Mouse (Mus musculus) heart, postnatal 10 days (tissue): ENCODE measurements at regions not wholly inside any gene's neighbourhood (a gene's known extent, or its start where the extent isn't known, plus 50 kb on each side); places are given as distances from the start of the nearest gene placed in this dataset.

Source experiments
- DNase-seq, 2 experiments: peaks; one replicate each; pipeline ENCODE4 v3.0.0; 2021
- intact Hi-C: fragments of 180-260 bp; cut with DNase I; formaldehyde crosslinking; loops from one replicate; pipeline ENCODE4 v1.15.1; 2025

- intact Hi-C loops: loop anchor here (5.0 kb wide), 1 partner anchor 77 kb away; no protein-coding TSS in a partner anchor
- no peak for DNase-seq
Observed at GRCm38 (mm10) chr14:102884539-102885239, 97.7 kb downstream of the Kctd12 start.

DNA sequence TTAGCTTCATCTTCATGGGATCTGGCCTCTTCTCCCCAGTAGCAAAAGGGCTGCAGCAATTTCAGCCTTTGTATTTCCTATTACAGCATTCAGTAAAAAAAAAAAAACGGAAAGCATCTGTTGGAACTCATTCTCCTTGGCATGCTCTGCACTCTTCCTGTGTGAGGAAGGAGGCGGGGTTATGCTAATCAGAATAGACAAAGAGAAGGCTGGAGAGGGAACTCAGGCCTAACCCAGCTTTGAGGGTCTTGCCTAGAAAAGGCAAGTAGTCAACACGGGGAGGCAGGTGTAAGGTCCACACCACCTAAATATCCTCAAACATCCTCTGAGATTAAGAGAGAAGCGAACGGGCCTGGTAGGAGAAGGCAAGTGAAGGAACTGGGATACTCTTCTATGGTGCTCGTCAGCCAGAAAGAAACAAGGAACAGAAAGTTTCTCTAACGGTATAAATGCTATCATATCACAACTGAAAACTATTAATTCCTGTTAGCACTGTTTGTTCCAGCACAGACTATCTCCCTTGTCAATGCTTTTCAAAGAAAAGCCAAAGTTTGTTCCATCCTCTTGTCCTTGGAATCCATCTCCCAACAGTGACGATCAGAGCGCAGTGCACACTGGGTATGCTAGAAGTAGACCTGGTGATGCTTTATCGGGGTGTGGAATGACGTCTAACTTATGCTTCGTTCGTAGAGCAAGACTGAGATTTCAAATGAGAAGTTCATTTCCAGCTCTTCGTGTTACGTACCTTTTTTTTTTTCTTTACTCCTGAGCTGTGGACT is 98.9 kb downstream of the Kctd12 start:
- DNase-seq: peak; percentile 58 to 71
- intact Hi-C loops: loop anchor here (2.0 to 5.0 kb wide), 2 partner anchors 76 to 97 kb away; no protein-coding TSS in a partner anchor

- DNase-seq: no peak
- intact Hi-C loops: loop anchor here (2.0 to 5.0 kb wide), 2 partner anchors 75 to 99 kb away; no protein-coding TSS in a partner anchor
Observed at GRCm38 (mm10) chr14:102882281-102882680, 100.2 kb downstream of the Kctd12 start.

GRCm38 (mm10) chr14:102880658-102881083 is 101.8 kb downstream of the Kctd12 start:
- peak in 1 of 2 experiments; percentile 16 for DNase-seq
- intact Hi-C loops: loop anchor here (5.0 kb wide), 1 partner anchor 73 kb away; no protein-coding TSS in a partner anchor

GRCm38 (mm10) chr14:102878572-102878971 is 103.9 kb downstream of the Kctd12 start:
- intact Hi-C loops: no loop called here
- no peak for DNase-seq

GRCm38 (mm10) chr14:102868160-102868559 is 114.3 kb downstream of the Kctd12 start:
- no peak for DNase-seq
- intact Hi-C loops: no loop called here

- no peak for DNase-seq
- intact Hi-C loops: no loop called here
Observed at GRCm38 (mm10) chr14:102867697-102868096, 114.7 kb downstream of the Kctd12 start.

- no peak for DNase-seq
- intact Hi-C loops: no loop called here
Observed at GRCm38 (mm10) chr14:102866511-102866910, 115.9 kb downstream of the Kctd12 start.

GRCm38 (mm10) chr14:102861694-102862093 is 120.7 kb downstream of the Kctd12 start:
- intact Hi-C loops: no loop called here
- DNase-seq: no peak

DNA sequence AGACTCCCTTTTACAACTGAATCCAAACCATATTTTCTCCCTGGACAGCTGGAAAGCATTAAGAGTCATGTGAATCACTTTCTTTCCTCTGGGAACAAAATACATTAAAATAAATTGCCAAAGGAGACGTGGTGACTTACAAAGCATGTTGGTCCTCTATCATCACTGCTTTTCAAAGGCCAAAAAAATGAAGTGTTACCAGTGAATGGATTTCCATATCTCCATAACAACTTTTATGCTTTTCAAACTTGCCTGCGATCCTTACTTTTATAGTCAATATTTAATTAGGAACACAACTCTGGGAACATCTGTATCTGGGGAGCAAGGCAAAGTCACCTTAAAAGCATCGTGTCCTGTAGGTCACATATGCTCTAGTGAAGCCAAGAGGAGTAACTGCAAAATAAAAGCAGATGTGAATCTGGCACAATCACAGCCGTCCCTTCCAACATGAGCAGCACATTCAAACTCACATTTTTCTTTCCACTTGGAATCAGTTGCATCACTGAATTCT is 123.0 kb downstream of the Kctd12 start:
- peak; percentile 48 to 64 for DNase-seq
- intact Hi-C loops: no loop called here

DNA sequence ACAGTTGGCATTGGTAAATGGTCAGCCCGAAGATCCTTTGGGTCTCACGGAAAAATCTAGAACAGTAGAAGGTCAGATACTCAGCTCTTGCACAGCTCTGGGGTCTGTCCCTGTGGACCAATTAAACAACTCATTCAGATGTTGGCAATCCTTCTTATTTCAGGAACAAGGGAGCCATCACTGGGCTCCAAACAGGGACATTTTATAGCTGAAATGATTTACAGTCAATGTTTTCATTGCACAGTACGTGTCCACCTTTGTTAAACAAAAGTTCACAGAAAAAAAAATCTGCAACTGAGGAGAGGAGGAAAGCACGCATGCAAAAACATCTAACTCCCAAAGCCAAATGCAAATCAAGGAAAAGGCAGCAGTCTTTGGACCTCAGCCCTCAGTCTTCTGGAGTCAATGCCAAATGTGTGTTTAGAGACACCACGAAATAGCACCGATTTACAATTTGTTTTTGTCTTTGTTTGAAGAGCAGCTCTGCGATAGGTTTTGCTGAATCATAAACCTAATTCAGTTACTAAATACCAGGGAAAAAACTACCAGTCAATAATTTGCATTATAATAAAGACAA is 127.1 kb downstream of the Kctd12 start:
- intact Hi-C loops: no loop called here
- DNase-seq: no peak

- DNase-seq: no peak
- intact Hi-C loops: no loop called here
Observed at GRCm38 (mm10) chr14:102843700-102844099, 138.7 kb downstream of the Kctd12 start.

DNA sequence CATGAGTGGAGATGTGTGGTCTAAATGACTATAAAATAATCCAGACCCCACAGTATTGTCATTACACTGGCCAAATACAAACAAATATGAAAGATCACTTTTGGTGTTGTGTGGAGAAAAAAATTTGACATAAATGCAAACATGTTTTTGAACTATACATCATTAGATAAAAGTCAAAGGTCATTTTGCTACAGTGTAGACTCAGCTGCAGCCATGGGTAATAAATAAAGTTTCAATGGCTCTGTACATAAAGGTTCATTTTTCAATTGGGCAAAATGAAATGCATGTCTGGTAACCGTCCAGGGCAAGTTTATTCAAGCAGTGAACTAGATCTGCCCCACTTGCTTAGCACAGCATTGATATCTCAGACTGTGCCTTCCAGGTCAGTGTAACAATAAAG is 144.8 kb downstream of the Kctd12 start:
- intact Hi-C loops: no loop called here
- DNase-seq: no peak

DNA sequence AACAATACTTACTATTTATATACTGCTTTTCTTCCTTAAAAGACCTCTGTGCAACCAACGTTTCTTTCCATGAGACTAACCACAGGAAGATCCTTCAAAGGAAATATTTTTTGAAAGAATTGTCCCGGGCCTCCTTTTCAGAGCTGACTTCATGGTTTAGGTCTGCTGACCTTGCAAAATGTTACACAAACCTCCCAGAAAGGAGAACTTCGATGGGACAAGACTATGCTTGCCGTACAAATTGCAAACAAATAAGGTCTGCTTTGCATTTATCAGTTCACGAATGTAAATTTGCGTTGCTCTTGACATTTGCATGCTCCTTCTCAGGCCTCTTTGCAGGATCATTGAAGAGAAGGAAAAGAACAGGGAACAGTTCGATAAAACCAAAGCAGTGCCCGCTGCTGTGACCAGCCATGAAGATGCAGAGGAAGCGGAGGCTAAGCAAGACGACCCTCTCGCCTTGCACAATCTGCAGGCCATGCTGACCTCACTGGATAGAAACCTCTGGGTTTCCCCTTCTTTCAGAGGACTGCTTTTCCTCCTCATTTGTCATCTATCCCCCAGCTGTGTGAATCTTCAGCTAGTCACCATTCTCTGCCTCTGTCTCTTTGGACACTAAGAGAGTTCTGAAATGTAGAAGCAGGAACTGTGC is 147.2 kb downstream of the Kctd12 start:
- no peak for DNase-seq
- intact Hi-C loops: no loop called here

DNA sequence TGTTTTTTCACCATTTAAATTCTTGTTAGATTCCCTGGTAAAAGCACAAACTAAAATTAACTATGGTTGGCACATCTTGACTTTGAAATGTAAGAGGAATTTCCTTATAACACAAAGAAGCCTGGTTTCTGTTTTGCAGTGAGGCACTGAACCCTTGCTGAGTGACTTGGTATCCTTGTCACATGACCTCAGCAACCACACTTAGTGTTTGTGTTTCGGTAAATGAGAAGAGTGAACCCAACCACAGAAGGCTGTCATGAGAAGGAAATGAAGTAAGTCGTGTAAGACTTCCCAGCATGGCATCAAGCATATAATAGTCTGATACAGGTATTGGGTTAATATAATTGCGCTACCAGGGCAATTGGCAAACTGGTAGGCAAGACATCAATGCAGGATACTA is 154.0 kb downstream of the Kctd12 start:
- intact Hi-C loops: loop anchor here (5.0 kb wide), 1 partner anchor 144 kb away; no protein-coding TSS in a partner anchor
- no peak for DNase-seq

DNA sequence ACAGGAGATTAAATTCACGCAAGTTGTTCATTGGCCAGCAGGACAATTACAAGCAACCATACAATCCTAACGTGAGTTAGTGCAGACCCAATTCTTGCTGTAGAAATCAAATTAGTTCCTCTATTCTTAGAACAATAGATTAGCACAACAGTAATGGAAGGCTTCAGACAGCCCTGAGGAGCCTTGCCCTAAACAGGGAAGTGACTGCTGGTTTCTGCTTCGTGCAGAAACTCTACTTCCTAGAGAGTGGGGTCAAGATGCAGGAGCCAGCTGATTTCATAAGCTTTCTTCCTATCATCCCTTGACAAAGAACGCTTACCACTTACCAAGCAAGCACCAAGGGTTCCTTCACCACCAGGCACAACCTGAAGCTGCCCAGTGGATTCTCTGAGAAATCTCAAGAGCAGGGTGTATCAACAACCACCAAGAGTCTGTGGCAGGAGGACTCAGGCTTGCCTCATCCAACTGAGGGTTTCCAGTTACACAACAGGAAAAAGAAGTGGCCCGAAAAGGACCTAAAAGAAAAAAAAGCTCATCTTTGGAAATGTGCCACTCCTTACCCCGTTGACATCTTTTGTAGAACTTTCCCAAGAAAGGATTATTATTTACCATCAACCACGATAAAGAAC is 154.6 kb downstream of the Kctd12 start:
- no peak for DNase-seq

DNA sequence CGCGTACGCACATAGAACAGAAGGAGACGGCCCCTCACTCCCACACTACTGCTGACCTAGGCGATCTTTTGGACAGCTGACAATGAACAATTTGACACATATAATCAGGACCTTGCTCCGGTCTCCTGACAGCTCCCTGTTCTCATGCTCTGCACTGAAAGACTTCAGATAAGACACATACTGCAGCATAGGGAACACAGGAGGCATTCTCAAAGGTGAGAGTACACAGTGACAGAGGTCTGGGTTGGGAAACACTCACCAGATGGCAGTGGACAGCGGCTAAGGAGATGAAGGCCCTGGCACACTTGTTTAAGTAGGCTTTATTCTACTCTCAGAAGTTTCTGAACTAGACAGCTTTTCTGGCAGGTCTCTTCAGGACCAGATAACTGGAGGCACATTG is 156.9 kb downstream of the Kctd12 start:
- intact Hi-C loops: loop anchor here (5.0 kb wide), 1 partner anchor 147 kb away; no protein-coding TSS in a partner anchor
- DNase-seq: no peak

More for the DNA sequence above, 154.6 kb downstream of the Kctd12 start:
- intact Hi-C loops: loop anchor here (5.0 kb wide), 1 partner anchor 144 kb away; no protein-coding TSS in a partner anchor

- intact Hi-C loops: no loop called here
Observed at GRCm38 (mm10) chr14:102820663-102821062, 161.8 kb downstream of the Kctd12 start.

GRCm38 (mm10) chr14:102811678-102812081 is 170.8 kb downstream of the Kctd12 start:
- intact Hi-C loops: loop anchor here (2.0 to 5.0 kb wide), 2 partner anchors 91 to 171 kb away; partner anchors contain the start of gene Kctd12
- DNase-seq: peak; percentile 51 to 53

More at GRCm38 (mm10) chr14:102820663-102821062, 161.8 kb downstream of the Kctd12 start:
- DNase-seq: no peak

DNA sequence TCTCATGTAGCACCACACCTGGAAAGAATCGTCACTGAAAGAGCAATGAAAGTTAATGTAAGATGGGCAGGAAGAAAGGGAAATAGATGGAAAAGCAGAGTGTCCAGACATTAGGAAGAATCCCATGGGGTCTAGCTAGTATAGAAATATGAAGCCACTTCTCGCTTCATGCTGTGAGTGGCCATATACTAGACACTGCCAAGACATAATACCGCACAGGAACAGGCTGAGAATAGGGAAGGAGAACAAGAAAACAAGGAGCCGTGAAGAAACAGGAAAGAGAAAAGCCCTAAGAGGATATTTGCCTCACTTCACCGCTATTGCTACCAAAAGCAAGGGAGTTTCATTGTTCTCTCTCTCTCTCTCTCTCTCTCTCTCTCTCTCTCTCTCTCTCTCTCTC is 171.4 kb downstream of the Kctd12 start:
- intact Hi-C loops: loop anchor here (2.0 to 5.0 kb wide), 2 partner anchors 91 to 172 kb away; partner anchors contain the start of gene Kctd12

More for the DNA sequence above, 171.4 kb downstream of the Kctd12 start:
- DNase-seq: no peak
